Mouse (Mus musculus) adrenal gland, adult 2 months (tissue): ENCODE measurements around the gene Ube2l3. TPM values are rescaled to one million over a fixed set of nuclear protein-coding genes. Genes with fewer than 3 reads are reported as not detected.

Experiments used
- DNase-seq: peaks from one replicate; pipeline ENCODE4 v3.0.0; 2021
- microRNA-seq, 2 experiments: library from miRNA; unstranded; fragments of <30 nt; microRNA quantifications; one replicate each; pipeline ENCODE4 v1.2.0; 2021
- polyA plus RNA-seq: library from polyadenylated mRNA; depleted of rRNA; stranded (reverse); fragments of >200 nt; gene quantifications from 2 replicates; pipeline ENCODE4 v1.2.3, GENCODE M21; 2012; rRNA removed
- total RNA-seq, 2 experiments: library from RNA; stranded (reverse); gene quantifications; 2 replicates each; pipeline ENCODE4 v1.2.3; 2021

Ube2l3 gene
- total and polyA plus RNA-seq, 3 experiments: 109 to 273 (median 198) TPM

GRCm38 (mm10) chr16:17146772-17147235 is 55.6 kb downstream of the Ube2l3 start, which contains the start of gene Ccdc116:
Gene Ccdc116 (minus strand): TSS chr16:17147229.
- DNase-seq: peak; percentile 88

GRCm38 (mm10) chr16:17144339-17144738 is 58.1 kb downstream of the Ube2l3 start, which contains the start of gene Ydjc:
Gene Ydjc (plus strand): TSS chr16:17144621.
- no peak for DNase-seq

- no peak for DNase-seq
Measured at GRCm38 (mm10) chr16:17137355-17137754, 65.1 kb downstream of the Ube2l3 start.

GRCm38 (mm10) chr16:17132906-17133200 is 69.6 kb downstream of the Ube2l3 start:
- DNase-seq: no peak

GRCm38 (mm10) chr16:17132089-17132905 is 70.2 kb downstream of the Ube2l3 start, which contains the start of gene Sdf2l1:
Gene Sdf2l1 (minus strand): TSS chr16:17132383.
- peak; percentile 98 for DNase-seq

- no peak for DNase-seq
Measured at GRCm38 (mm10) chr16:17131191-17132088, 71.0 kb downstream of the Ube2l3 start.

GRCm38 (mm10) chr16:17127292-17127691 is 75.2 kb downstream of the Ube2l3 start:
- DNase-seq: peak; percentile 69

- DNase-seq: peak; percentile 88
Measured at GRCm38 (mm10) chr16:17124871-17125520, 77.5 kb downstream of the Ube2l3 start, which contains the start of gene 2610318N02Rik. Gene 2610318N02Rik (minus strand): TSS chr16:17125167.

GRCm38 (mm10) chr16:17124119-17124870 is 78.2 kb downstream of the Ube2l3 start:
- no peak for DNase-seq

- no peak for DNase-seq
Measured at GRCm38 (mm10) chr16:17121569-17121968, 80.9 kb downstream of the Ube2l3 start.

GRCm38 (mm10) chr16:17117309-17117799 is 85.1 kb downstream of the Ube2l3 start:
- DNase-seq: no peak

GRCm38 (mm10) chr16:17110771-17111743 is 91.4 kb downstream of the Ube2l3 start, which contains the start of gene Ppil2:
Gene Ppil2 (minus strand): TSS chr16:17111257.
- DNase-seq: peak; percentile 82

- no peak for DNase-seq
Measured at GRCm38 (mm10) chr16:17104600-17104999, 97.8 kb downstream of the Ube2l3 start.

- DNase-seq: no peak
Measured at GRCm38 (mm10) chr16:17102630-17103220, 99.7 kb downstream of the Ube2l3 start.

Small RNA genes lying within 50 kb of the gene (microRNA-seq; reads per million reads assigned to microRNA genes)
- 113 to 148 reads per million in 2 experiments for gene Mir130b
- 1.3 to 3.3 reads per million in 2 experiments for gene Mir301b

Other genes starting within 250 kb of the Ube2l3 start
- gene Mapk1, start 219.3 kb downstream of the Ube2l3 start, total RNA-seq: 100 to 1,000 TPM; 178 to 206 TPM
- 45.2 and 62.7 TPM in 2 replicates for gene Mapk1, start 219.3 kb downstream of the Ube2l3 start, polyA plus RNA-seq
- gene Ypel1, start 133.0 kb downstream of the Ube2l3 start, total RNA-seq: 1 to 10 TPM; 6.6 TPM
- gene Ypel1, start 133.0 kb downstream of the Ube2l3 start, polyA plus RNA-seq: 8.3 and 10.0 TPM in 2 replicates
- 10 to 100 TPM; 80.3 to 98.6 TPM for gene Ppil2, start 91.4 kb downstream of the Ube2l3 start, total RNA-seq
- gene Ppil2, start 91.4 kb downstream of the Ube2l3 start, polyA plus RNA-seq: 75.6 and 87.1 TPM in 2 replicates
- 1 to 10 TPM; 1.2 to 1.9 TPM for gene 2610318N02Rik, start 77.5 kb downstream of the Ube2l3 start, total RNA-seq
- 0.30 and 0.75 TPM in 2 replicates for gene 2610318N02Rik, start 77.5 kb downstream of the Ube2l3 start, polyA plus RNA-seq
- gene Sdf2l1, start 70.3 kb downstream of the Ube2l3 start, total RNA-seq: 10 to 100 TPM; 33.2 to 42.4 TPM
- gene Sdf2l1, start 70.3 kb downstream of the Ube2l3 start, polyA plus RNA-seq: 45.0 and 64.6 TPM in 2 replicates
- gene Ydjc, start 58.0 kb downstream of the Ube2l3 start, total RNA-seq: 1 to 10 TPM; 4.9 to 6.5 TPM
- gene Ydjc, start 58.0 kb downstream of the Ube2l3 start, polyA plus RNA-seq: 28.2 and 39.2 TPM in 2 replicates
- gene Ccdc116, start 55.4 kb downstream of the Ube2l3 start, total RNA-seq: under 1 TPM; 0.24 to 0.29 TPM
- 0.44 and 0.60 TPM in 2 replicates for gene Ccdc116, start 55.4 kb downstream of the Ube2l3 start, polyA plus RNA-seq
- under 1 TPM in 1 of 2 experiments, not detected in 1; 0.07 TPM for gene Rimbp3, start 6.0 kb upstream of the Ube2l3 start, total RNA-seq
- gene Rimbp3, start 6.0 kb upstream of the Ube2l3 start, polyA plus RNA-seq: not detected in 2 replicates
- 1 to 10 TPM; 2.4 to 2.7 TPM for gene Hic2, start 30.9 kb upstream of the Ube2l3 start, total RNA-seq
- gene Hic2, start 30.9 kb upstream of the Ube2l3 start, polyA plus RNA-seq: 2.1 and 2.6 TPM in 2 replicates
- gene Tmem191c, start 73.4 kb upstream of the Ube2l3 start, total RNA-seq: 1 to 10 TPM; 6.8 to 7.9 TPM
- 15.8 and 19.9 TPM in 2 replicates for gene Tmem191c, start 73.4 kb upstream of the Ube2l3 start, polyA plus RNA-seq
- 1 to 10 TPM in 1 of 2 experiments, under 1 TPM in 1; 0.41 to 1.2 TPM for gene Serpind1, start 128.7 kb upstream of the Ube2l3 start, total RNA-seq
- gene Serpind1, start 128.7 kb upstream of the Ube2l3 start, polyA plus RNA-seq: 0.24 TPM in 1 of 2 replicates, not detected in the other
- gene Snap29, start 203.3 kb upstream of the Ube2l3 start, total RNA-seq: 10 to 100 TPM; 23.0 to 37.7 TPM
- 3.4 and 4.8 TPM in 2 replicates for gene Snap29, start 203.3 kb upstream of the Ube2l3 start, polyA plus RNA-seq
- gene Pi4ka, start 203.7 kb upstream of the Ube2l3 start, total RNA-seq: 100 to 1,000 TPM in 1 of 2 experiments, 10 to 100 TPM in 1; 84.8 to 119 TPM
- 30.4 and 39.6 TPM in 2 replicates for gene Pi4ka, start 203.7 kb upstream of the Ube2l3 start, polyA plus RNA-seq
- gene Crkl, start 249.3 kb upstream of the Ube2l3 start, total RNA-seq: 10 to 100 TPM; 30.3 to 49.1 TPM
- gene Crkl, start 249.3 kb upstream of the Ube2l3 start, polyA plus RNA-seq: 60.0 and 83.4 TPM in 2 replicates